Mouse (Mus musculus) heart, adult 2 months (tissue): ENCODE results near the gene Kalrn. TPM values are rescaled to one million over a fixed set of nuclear protein-coding genes. Genes with fewer than 3 reads are reported as not detected.

Source experiments
- DNase-seq, 2 experiments: peaks; one replicate each; pipeline ENCODE4 v3.0.0; 2021
- H3K27ac ChIP-seq: fragments of 200-600 bp; 2 replicates; pipeline ENCODE4 v1.8.1; 2022
- H3K27me3 ChIP-seq: fragments of 200-500 bp; 2 replicates; pipeline ENCODE4 v1.6.1; 2012; ENCODE audit warnings: mild to moderate bottlenecking, low read length, inconsistent platforms, mixed read lengths; ENCODE audit not compliant: control insufficient read depth, insufficient read depth
- H3K36me3 ChIP-seq: fragments of 200-500 bp; 2 replicates; pipeline ENCODE4 v1.6.1; 2012; ENCODE audit warnings: low read length, inconsistent platforms; ENCODE audit not compliant: control insufficient read depth, insufficient read depth
- H3K4me1 ChIP-seq: fragments of 200-500 bp; 2 replicates; pipeline ENCODE4 v1.6.1; 2011; ENCODE audit warnings: low read length; ENCODE audit not compliant: control insufficient read depth, insufficient read depth
- H3K4me3 ChIP-seq: fragments of 200-600 bp; 2 replicates; pipeline ENCODE4 v1.8.1; 2022
- H3K79me2 ChIP-seq: fragments of 200-500 bp; replicated peaks from 2 replicates; pipeline ENCODE4 v1.6.1; 2012; ENCODE audit warnings: mild to moderate bottlenecking, inconsistent platforms, low read length, moderate library complexity, mixed read lengths; ENCODE audit not compliant: control insufficient read depth, insufficient read depth
- H3K9ac ChIP-seq: fragments of 200-500 bp; 2 replicates; pipeline ENCODE4 v1.6.1; 2012; ENCODE audit warnings: low read depth, mild to moderate bottlenecking, control low read depth, inconsistent platforms, low read length, mixed read lengths
- CTCF ChIP-seq: fragments of 200-600 bp; IDR thresholded peaks from 2 replicates; pipeline ENCODE4 v1.8.1; 2022; ENCODE audit warnings: antibody characterized with exemption, mild to moderate bottlenecking, moderate library complexity
- EP300 ChIP-seq: fragments of 200-500 bp; IDR thresholded peaks from 2 replicates; pipeline ENCODE4 v1.6.1; 2011; ENCODE audit warnings: low read depth, low read length, control low read depth; ENCODE audit not compliant: insufficient read depth
- POLR2A ChIP-seq: fragments of 200-500 bp; IDR thresholded peaks from 2 replicates; pipeline ENCODE4 v1.6.1; 2011; ENCODE audit warnings: mild to moderate bottlenecking, low read depth, low read length, control low read depth; ENCODE audit not compliant: insufficient read depth
- WGBS: fragments of 180-500 bp; shearing (Covaris S2); methylation state at CpG from one replicate; pipeline ENCODE4 v1.1.7; 2018; 5-methylcytosine and 5-hydroxymethylcytosine counted together
- intact Hi-C: fragments of 180-260 bp; cut with DNase I; formaldehyde crosslinking; loops from one replicate; pipeline ENCODE4 v1.15.1; 2025
- polyA plus RNA-seq: library from polyadenylated mRNA; depleted of rRNA; stranded (reverse); fragments of >200 nt; gene quantifications from 2 replicates; pipeline ENCODE4 v1.2.3, GENCODE M21; 2012
- total RNA-seq, 2 experiments: library from RNA; stranded (reverse); gene quantifications; 2 replicates each; pipeline ENCODE4 v1.2.3; 2021

Gene Kalrn
- total and polyA plus RNA-seq, 3 experiments: 8.2 to 31.8 (median 26.1) TPM

- no peaks in the 10 kb centered on the region for H3K79me2 ChIP-seq
- intact Hi-C loops: loop anchor here (10.0 kb wide), 1 partner anchor 359 kb away; no protein-coding TSS in a partner anchor
- H3K27ac ChIP-seq: no peak overlapping the region
- WGBS: 67% methylated on average over 4 of the region's 4 CpGs
- no peak overlapping the region for H3K9ac ChIP-seq
- no peaks in the 10 kb centered on the region for H3K27me3 ChIP-seq
- TF ChIP-seq CTCF: no peak
- TF ChIP-seq POLR2A: no peak
- no peak for TF ChIP-seq EP300
- DNase-seq: no peak
- 0 out of 2 replicates have a peak, but pooled peaks cover 3% of the 10 kb centered on the region for H3K36me3 ChIP-seq
- H3K4me3 ChIP-seq: no peak overlapping the region
- peaks cover 32% of the 10 kb centered on the region for H3K4me1 ChIP-seq
These were observed 629.2 kb downstream of the Kalrn start for GRCm38 (mm10) chr16:33944126-33944525.

- H3K4me1 ChIP-seq: peaks cover 39% of the 10 kb centered on the region
- intact Hi-C loops: loop anchor here (10.0 kb wide), 1 partner anchor 359 kb away; no protein-coding TSS in a partner anchor
- no peak overlapping the region for H3K4me3 ChIP-seq
- no peak overlapping the region for H3K27ac ChIP-seq
- 95% methylated on average over 6 of the region's 6 CpGs for WGBS
- DNase-seq: no peak
- no peak for TF ChIP-seq EP300
- TF ChIP-seq CTCF: no peak
- no peak for TF ChIP-seq POLR2A
- H3K36me3 ChIP-seq: 0 out of 2 replicates have a peak, but pooled peaks cover 3% of the 10 kb centered on the region
- H3K27me3 ChIP-seq: no peaks in the 10 kb centered on the region
- no peak overlapping the region for H3K9ac ChIP-seq
- H3K79me2 ChIP-seq: no peaks in the 10 kb centered on the region
These were observed 629.9 kb downstream of the Kalrn start for GRCm38 (mm10) chr16:33943388-33943787.

GRCm38 (mm10) chr16:33942341-33942740 lies 631.0 kb downstream of the Kalrn start:
- 46% methylated on average over 11 of the region's 11 CpGs for WGBS
- H3K27ac ChIP-seq: peak overlapping the region; percentile 40
- H3K9ac ChIP-seq: no peak overlapping the region
- H3K4me1 ChIP-seq: peaks cover 47% of the 10 kb centered on the region
- TF ChIP-seq EP300 (no peak), CTCF (no peak), POLR2A (no peak)
- peak; percentile 74 to 80 for DNase-seq
- no peaks in the 10 kb centered on the region for H3K79me2 ChIP-seq
- peaks cover 4% of the 10 kb centered on the region; the same call in 1 of the 2 replicates for H3K36me3 ChIP-seq
- intact Hi-C loops: loop anchor here (10.0 kb wide), 1 partner anchor 358 kb away; no protein-coding TSS in a partner anchor
- no peak overlapping the region for H3K4me3 ChIP-seq
- H3K27me3 ChIP-seq: no peaks in the 10 kb centered on the region

GRCm38 (mm10) chr16:33941271-33941781 lies 632.0 kb downstream of the Kalrn start:
- Histone ChIP-seq H3K4me1 (peaks cover 52% of the 10 kb centered on the region), H3K9ac (peak overlapping the region; percentile 42), H3K79me2 (no peaks in the 10 kb centered on the region), H3K27ac (peak overlapping the region; percentile 40), H3K4me3 (no peak overlapping the region), H3K27me3 (no peaks in the 10 kb centered on the region), H3K36me3 (peaks cover 4% of the 10 kb centered on the region; the same call in 1 of the 2 replicates)
- 9% methylated on average over 11 of the region's 11 CpGs for WGBS
- intact Hi-C loops: loop anchor here (2.0 to 10.0 kb wide), 2 partner anchors 63 to 357 kb away; no protein-coding TSS in a partner anchor
- TF ChIP-seq EP300 (peak; percentile 92), CTCF (no peak)
- peak; percentile 73 to 82 for DNase-seq

- no peak overlapping the region for H3K9ac ChIP-seq
- intact Hi-C loops: loop anchor here (2.0 to 10.0 kb wide), 2 partner anchors 61 to 355 kb away; no protein-coding TSS in a partner anchor
- TF ChIP-seq POLR2A (no peak), EP300 (no peak)
These were observed 633.2 kb downstream of the Kalrn start for GRCm38 (mm10) chr16:33940095-33940494.

GRCm38 (mm10) chr16:33939636-33940035 lies 633.7 kb downstream of the Kalrn start:
- peak in 1 of 2 experiments; percentile 39 for DNase-seq
- H3K27ac ChIP-seq: peak overlapping the region; percentile 78
- H3K4me1 ChIP-seq: peaks cover 49% of the 10 kb centered on the region

More at GRCm38 (mm10) chr16:33940095-33940494, 633.2 kb downstream of the Kalrn start:
- 33% methylated on average over 5 of the region's 5 CpGs for WGBS
- Histone ChIP-seq H3K4me1 (peaks cover 49% of the 10 kb centered on the region), H3K36me3 (peaks cover 4% of the 10 kb centered on the region; the same call in 1 of the 2 replicates), H3K4me3 (no peak overlapping the region), H3K79me2 (no peaks in the 10 kb centered on the region), H3K27ac (peak overlapping the region; percentile 4), H3K27me3 (no peaks in the 10 kb centered on the region)
- DNase-seq: no peak

More at GRCm38 (mm10) chr16:33939636-33940035, 633.7 kb downstream of the Kalrn start:
- TF ChIP-seq EP300: peak; percentile 63
- no peak for TF ChIP-seq POLR2A
- no peak for TF ChIP-seq CTCF
- Histone ChIP-seq H3K27me3 (no peaks in the 10 kb centered on the region), H3K4me3 (no peak overlapping the region), H3K36me3 (peaks cover 4% of the 10 kb centered on the region; the same call in 1 of the 2 replicates), H3K9ac (no peak overlapping the region), H3K79me2 (no peaks in the 10 kb centered on the region)
- intact Hi-C loops: loop anchor here (2.0 to 10.0 kb wide), 3 partner anchors 47 to 355 kb away; no protein-coding TSS in a partner anchor
- 34% methylated on average over 9 of the region's 9 CpGs for WGBS
